Mouse (Mus musculus): ENCODE results near the gene Plekhm3. TPM values are rescaled to one million over a fixed set of nuclear protein-coding genes. Genes with fewer than 3 reads are reported as not detected.

The Plekhm3 gene
- polyA plus RNA-seq, 1 experiment: 2.3 TPM

- Histone ChIP-seq H3K79me3 (ENCODE audit: low read depth) (no peaks in the 10 kb centered on the region), H3K27me3 (ENCODE audit: control insufficient read depth, insufficient read depth, insufficient read length) (no peaks in the 10 kb centered on the region), H3K79me2 (ENCODE audit: control insufficient read depth, insufficient read depth) (peaks cover 4% of the 10 kb centered on the region), H3ac (ENCODE audit: control insufficient read depth, insufficient read length, low read depth) (no peak overlapping the region), H3K4me3 (ENCODE audit: insufficient read depth, poor library complexity, severe bottlenecking) (no peak overlapping the region), H3K36me3 (ENCODE audit: control insufficient read depth, insufficient read depth) (no peaks in the 10 kb centered on the region)
- no peak for TF ChIP-seq MAX (IDR thresholded peaks at IDR 0.05)
- TF ChIP-seq FOSL1 (IDR thresholded peaks at IDR 0.05; ENCODE audit: insufficient read depth, low read length, poor library complexity, severe bottlenecking): no peak
- no peak for TF ChIP-seq MYOD1 (IDR thresholded peaks at IDR 0.05; ENCODE audit: control insufficient read depth, insufficient read length, low read depth)
- no peak for TF ChIP-seq USF1 (IDR thresholded peaks at IDR 0.05; ENCODE audit: low read depth)
- TF ChIP-seq CTCF (IDR thresholded peaks at IDR 0.05; ENCODE audit: control insufficient read depth, insufficient read depth, insufficient read length): no peak
- TF ChIP-seq CEBPB (IDR thresholded peaks at IDR 0.05; ENCODE audit: low read depth): no peak
- no peak for TF ChIP-seq MYOG (IDR thresholded peaks at IDR 0.05; ENCODE audit: control insufficient read depth, extremely low read depth, insufficient read length)
Observed at GRCm38 (mm10) chr1:64916884-64917507, 39.6 kb downstream of the Plekhm3 start.

GRCm38 (mm10) chr1:64914356-64914755, 42.3 kb downstream of the Plekhm3 start:
- Histone ChIP-seq H3K79me3 (ENCODE audit: low read depth) (no peaks in the 10 kb centered on the region), H3K79me2 (ENCODE audit: control insufficient read depth, insufficient read depth) (peaks cover 4% of the 10 kb centered on the region), H3ac (ENCODE audit: control insufficient read depth, insufficient read length, low read depth) (no peak overlapping the region), H3K27me3 (ENCODE audit: control insufficient read depth, insufficient read depth, insufficient read length) (no peaks in the 10 kb centered on the region), H3K36me3 (ENCODE audit: control insufficient read depth, insufficient read depth) (no peaks in the 10 kb centered on the region), H3K4me3 (ENCODE audit: insufficient read depth, poor library complexity, severe bottlenecking) (no peak overlapping the region)
- TF ChIP-seq MYOG (IDR thresholded peaks at IDR 0.05; ENCODE audit: control insufficient read depth, extremely low read depth, insufficient read length) (no peak), CEBPB (IDR thresholded peaks at IDR 0.05; ENCODE audit: low read depth) (no peak), MAX (IDR thresholded peaks at IDR 0.05) (no peak), CTCF (IDR thresholded peaks at IDR 0.05; ENCODE audit: control insufficient read depth, insufficient read depth, insufficient read length) (no peak), MYOD1 (IDR thresholded peaks at IDR 0.05; ENCODE audit: control insufficient read depth, insufficient read length, low read depth) (no peak), FOSL1 (IDR thresholded peaks at IDR 0.05; ENCODE audit: insufficient read depth, low read length, poor library complexity, severe bottlenecking) (no peak), USF1 (IDR thresholded peaks at IDR 0.05; ENCODE audit: low read depth) (no peak)

GRCm38 (mm10) chr1:64907740-64908139, 48.9 kb downstream of the Plekhm3 start:
- H3K79me2 ChIP-seq (ENCODE audit: control insufficient read depth, insufficient read depth): no peaks in the 10 kb centered on the region

GRCm38 (mm10) chr1:64906226-64906625, 50.4 kb downstream of the Plekhm3 start:
- Histone ChIP-seq H3K79me3 (ENCODE audit: low read depth) (no peaks in the 10 kb centered on the region), H3ac (ENCODE audit: control insufficient read depth, insufficient read length, low read depth) (no peak overlapping the region), H3K4me3 (ENCODE audit: insufficient read depth, poor library complexity, severe bottlenecking) (no peak overlapping the region), H3K36me3 (ENCODE audit: control insufficient read depth, insufficient read depth) (no peaks in the 10 kb centered on the region), H3K27me3 (ENCODE audit: control insufficient read depth, insufficient read depth, insufficient read length) (no peaks in the 10 kb centered on the region), H3K79me2 (ENCODE audit: control insufficient read depth, insufficient read depth) (no peaks in the 10 kb centered on the region)
- no peak for TF ChIP-seq MYOD1 (IDR thresholded peaks at IDR 0.05; ENCODE audit: control insufficient read depth, insufficient read length, low read depth)
- TF ChIP-seq CTCF (IDR thresholded peaks at IDR 0.05; ENCODE audit: control insufficient read depth, insufficient read depth, insufficient read length): no peak
- TF ChIP-seq CEBPB (IDR thresholded peaks at IDR 0.05; ENCODE audit: low read depth): no peak
- no peak for TF ChIP-seq MAX (IDR thresholded peaks at IDR 0.05)

More at GRCm38 (mm10) chr1:64907740-64908139, 48.9 kb downstream of the Plekhm3 start:
- Histone ChIP-seq H3K4me3 (ENCODE audit: insufficient read depth, poor library complexity, severe bottlenecking) (no peak overlapping the region), H3K79me3 (ENCODE audit: low read depth) (no peaks in the 10 kb centered on the region), H3K36me3 (ENCODE audit: control insufficient read depth, insufficient read depth) (no peaks in the 10 kb centered on the region), H3ac (ENCODE audit: control insufficient read depth, insufficient read length, low read depth) (no peak overlapping the region), H3K27me3 (ENCODE audit: control insufficient read depth, insufficient read depth, insufficient read length) (no peaks in the 10 kb centered on the region)
- TF ChIP-seq CTCF (IDR thresholded peaks at IDR 0.05; ENCODE audit: control insufficient read depth, insufficient read depth, insufficient read length): no peak
- no peak for TF ChIP-seq FOSL1 (IDR thresholded peaks at IDR 0.05; ENCODE audit: insufficient read depth, low read length, poor library complexity, severe bottlenecking)
- TF ChIP-seq MAX (IDR thresholded peaks at IDR 0.05): no peak
- no peak for TF ChIP-seq CEBPB (IDR thresholded peaks at IDR 0.05; ENCODE audit: low read depth)
- TF ChIP-seq MYOD1 (IDR thresholded peaks at IDR 0.05; ENCODE audit: control insufficient read depth, insufficient read length, low read depth): no peak
- TF ChIP-seq MYOG (IDR thresholded peaks at IDR 0.05; ENCODE audit: control insufficient read depth, extremely low read depth, insufficient read length): no peak
- no peak for TF ChIP-seq USF1 (IDR thresholded peaks at IDR 0.05; ENCODE audit: low read depth)

- no peak overlapping the region for H3K4me3 ChIP-seq (ENCODE audit: insufficient read depth, poor library complexity, severe bottlenecking)
- no peak overlapping the region for H3ac ChIP-seq (ENCODE audit: control insufficient read depth, insufficient read length, low read depth)
- H3K36me3 ChIP-seq (ENCODE audit: control insufficient read depth, insufficient read depth): no peaks in the 10 kb centered on the region
- no peak for TF ChIP-seq FOSL1 (IDR thresholded peaks at IDR 0.05; ENCODE audit: insufficient read depth, low read length, poor library complexity, severe bottlenecking)
- TF ChIP-seq MYOG (IDR thresholded peaks at IDR 0.05; ENCODE audit: control insufficient read depth, extremely low read depth, insufficient read length): no peak
- no peak for TF ChIP-seq CTCF (IDR thresholded peaks at IDR 0.05; ENCODE audit: control insufficient read depth, insufficient read depth, insufficient read length)
- no peak for TF ChIP-seq CEBPB (IDR thresholded peaks at IDR 0.05; ENCODE audit: low read depth)
- no peak for TF ChIP-seq MYOD1 (IDR thresholded peaks at IDR 0.05; ENCODE audit: control insufficient read depth, insufficient read length, low read depth)
- no peak for TF ChIP-seq MAX (IDR thresholded peaks at IDR 0.05)
- no peaks in the 10 kb centered on the region for H3K27me3 ChIP-seq (ENCODE audit: control insufficient read depth, insufficient read depth, insufficient read length)
- H3K79me2 ChIP-seq (ENCODE audit: control insufficient read depth, insufficient read depth): no peaks in the 10 kb centered on the region
- no peaks in the 10 kb centered on the region for H3K79me3 ChIP-seq (ENCODE audit: low read depth)
Observed at GRCm38 (mm10) chr1:64903415-64903814, 53.2 kb downstream of the Plekhm3 start.

- no peak overlapping the region for H3K4me3 ChIP-seq (ENCODE audit: insufficient read depth, poor library complexity, severe bottlenecking)
- no peaks in the 10 kb centered on the region for H3K27me3 ChIP-seq (ENCODE audit: control insufficient read depth, insufficient read depth, insufficient read length)
- H3K79me3 ChIP-seq (ENCODE audit: low read depth): no peaks in the 10 kb centered on the region
- no peak for TF ChIP-seq USF1 (IDR thresholded peaks at IDR 0.05; ENCODE audit: low read depth)
- TF ChIP-seq MAX (IDR thresholded peaks at IDR 0.05): no peak
- no peak for TF ChIP-seq CEBPB (IDR thresholded peaks at IDR 0.05; ENCODE audit: low read depth)
- no peak for TF ChIP-seq FOSL1 (IDR thresholded peaks at IDR 0.05; ENCODE audit: insufficient read depth, low read length, poor library complexity, severe bottlenecking)
- no peaks in the 10 kb centered on the region for H3K79me2 ChIP-seq (ENCODE audit: control insufficient read depth, insufficient read depth)
- H3ac ChIP-seq (ENCODE audit: control insufficient read depth, insufficient read length, low read depth): no peak overlapping the region
- H3K36me3 ChIP-seq (ENCODE audit: control insufficient read depth, insufficient read depth): no peaks in the 10 kb centered on the region
Observed at GRCm38 (mm10) chr1:64902804-64903203, 53.8 kb downstream of the Plekhm3 start.

Data from C2C12 (cell line).